Mouse (Mus musculus) adrenal gland, adult 2 months (tissue): Measurements from ENCODE around the gene Ap1ar. TPM values are rescaled to one million over a fixed set of nuclear protein-coding genes. Genes with fewer than 3 reads are reported as not detected.

Experiments used
- polyA plus RNA-seq: library from polyadenylated mRNA; depleted of rRNA; stranded (reverse); fragments of >200 nt; gene quantifications from 2 replicates; pipeline ENCODE4 v1.2.3, GENCODE M21; 2012; rRNA removed
- total RNA-seq, 2 experiments: library from RNA; stranded (reverse); gene quantifications; 2 replicates each; pipeline ENCODE4 v1.2.3; 2021

Ap1ar gene
- total and polyA plus RNA-seq, 3 experiments = 20.9 to 34.2 (median 28.3) TPM

Other genes starting within 250 kb of the Ap1ar start
- gene Neurog2, start 204.4 kb downstream of the Ap1ar start, total RNA-seq = not detected
- not detected in 2 replicates for gene Neurog2, start 204.4 kb downstream of the Ap1ar start, polyA plus RNA-seq
- 1 to 10 TPM; 6.8 to 9.2 TPM for gene Alpk1, start 57.0 kb downstream of the Ap1ar start, total RNA-seq
- gene Alpk1, start 57.0 kb downstream of the Ap1ar start, polyA plus RNA-seq = 0.75 and 1.2 TPM in 2 replicates
- 1 to 10 TPM; 3.4 to 6.5 TPM for gene Tifa, start 47.7 kb downstream of the Ap1ar start, total RNA-seq
- gene Tifa, start 47.7 kb downstream of the Ap1ar start, polyA plus RNA-seq = 16.4 and 23.6 TPM in 2 replicates
- gene Fam241a, start 58.8 kb upstream of the Ap1ar start, total RNA-seq = 1 to 10 TPM; 5.6 TPM
- 1.7 and 2.1 TPM in 2 replicates for gene Fam241a, start 58.8 kb upstream of the Ap1ar start, polyA plus RNA-seq